Mouse (Mus musculus) CH12.LX (cell line): ENCODE results near the gene Zbed4. TPM values are rescaled to one million over a fixed set of nuclear protein-coding genes. Genes with fewer than 3 reads are reported as not detected.

Source experiments
- DNase-seq: peaks from one replicate; pipeline ENCODE4 v3.0.0-alpha.2; 2013; ENCODE audit errors: extremely low read depth
- H3K27ac ChIP-seq: 2 replicates; pipeline ENCODE4 v1.5.1; 2012; ENCODE audit warnings: low read depth, mild to moderate bottlenecking, control low read depth, moderate library complexity; ENCODE audit not compliant: insufficient read depth
- H3K27me3 ChIP-seq: replicated peaks from 2 replicates; pipeline ENCODE3; 2012; ENCODE audit warnings: inconsistent platforms
- H3K36me3 ChIP-seq, 2 experiments: replicated peaks in 1 of 2; 2 replicates each; pipeline versions ENCODE3 to v1.6.1; 2012; ENCODE audit warnings: inconsistent platforms in 1 of 2, low read length in 1 of 2, mild to moderate bottlenecking in 1 of 2, mixed read lengths in 1 of 2, moderate library complexity in 1 of 2; ENCODE audit not compliant: control insufficient read depth in 1 of 2, insufficient read depth in 1 of 2
- H3K4me1 ChIP-seq, 2 experiments: 2 replicates each; pipeline ENCODE4 v1.6.1; 2012; ENCODE audit warnings: inconsistent platforms in 1 of 2, moderate library complexity in 1 of 2; ENCODE audit not compliant: insufficient read depth in 2 of 2, control insufficient read depth in 1 of 2
- H3K4me2 ChIP-seq: 2 replicates; pipeline ENCODE4 v1.6.1; 2012; ENCODE audit warnings: low read depth, mild to moderate bottlenecking, control low read depth; ENCODE audit not compliant: poor library complexity, insufficient read depth, severe bottlenecking
- H3K4me3 ChIP-seq, 3 experiments: fragments of 150-350 bp in 1 of 3; sonication (generic) in 1 of 3; replicated peaks in 1 of 3; 2 replicates each; pipeline versions ENCODE3 to v1.5.1; 2011 to 2012; ENCODE audit warnings: low read depth in 2 of 3, low read length in 2 of 3, mild to moderate bottlenecking in 2 of 3, moderate library complexity in 2 of 3, control low read depth in 1 of 3, improper control_type of control experiment in 1 of 3, inconsistent platforms in 1 of 3, mixed read lengths in 1 of 3; ENCODE audit not compliant: poor library complexity in 1 of 3
- H3K79me2 ChIP-seq: replicated peaks from 2 replicates; pipeline ENCODE4 v1.6.1; 2012; ENCODE audit warnings: mild to moderate bottlenecking, moderate library complexity; ENCODE audit not compliant: control insufficient read depth, poor library complexity, insufficient read depth, severe bottlenecking; ENCODE audit errors: extremely low read depth
- H3K9ac ChIP-seq: 2 replicates; pipeline ENCODE4 v1.6.1; 2012; ENCODE audit warnings: low read depth, mild to moderate bottlenecking, control low read depth, moderate library complexity; ENCODE audit not compliant: insufficient read depth
- H3K9me3 ChIP-seq: replicated peaks from 2 replicates; pipeline ENCODE3; 2012; ENCODE audit warnings: low read length, inconsistent platforms, mixed read lengths
- CHD2 ChIP-seq: IDR thresholded peaks from 2 replicates; pipeline ENCODE4 v1.6.1; 2011; ENCODE audit warnings: low read length, improper control_type of control experiment
- JUND ChIP-seq: conservative IDR thresholded peaks from 2 replicates; pipeline ENCODE4 v1.6.1; 2011; ENCODE audit warnings: low read depth, low read length, improper control_type of control experiment
- MAX ChIP-seq: IDR thresholded peaks from 2 replicates; pipeline ENCODE4 v1.6.1; 2011; ENCODE audit warnings: low read length, improper control_type of control experiment
- MAZ ChIP-seq: IDR thresholded peaks from 2 replicates; pipeline ENCODE4 v1.6.1; 2012; ENCODE audit warnings: low read depth, mild to moderate bottlenecking, inconsistent platforms, low read length, improper control_type of control experiment, moderate library complexity
- MYC ChIP-seq: IDR thresholded peaks from 2 replicates; pipeline ENCODE4 v1.6.1; 2011; ENCODE audit warnings: low read depth, mild to moderate bottlenecking, improper control_type of control experiment, low read length
- NELFE ChIP-seq: IDR thresholded peaks from 2 replicates; pipeline ENCODE4 v1.6.1; 2011; ENCODE audit warnings: low read depth, low read length, improper control_type of control experiment
- NRF1 ChIP-seq: IDR thresholded peaks from 2 replicates; pipeline ENCODE4 v1.6.1; 2014; ENCODE audit warnings: low read depth, mild to moderate bottlenecking, inconsistent platforms, low read length, improper control_type of control experiment, moderate library complexity
- PAX5 ChIP-seq: IDR thresholded peaks from 2 replicates; pipeline ENCODE4 v1.6.1; 2012; ENCODE audit warnings: low read length, inconsistent platforms, mixed read lengths
- POLR2AphosphoS2 ChIP-seq: IDR thresholded peaks from 2 replicates; pipeline ENCODE4 v1.6.1; 2011; ENCODE audit warnings: low read depth, low read length, improper control_type of control experiment
- RCOR1 ChIP-seq: conservative IDR thresholded peaks from 2 replicates; pipeline ENCODE4 v1.6.1; 2012; ENCODE audit warnings: low read depth, mild to moderate bottlenecking, inconsistent platforms, low read length, improper control_type of control experiment
- TBP ChIP-seq: conservative IDR thresholded peaks from 2 replicates; pipeline ENCODE4 v1.6.1; 2011; ENCODE audit warnings: low read depth, low read length, improper control_type of control experiment
- TCF12 ChIP-seq: IDR thresholded peaks from 2 replicates; pipeline ENCODE4 v1.6.1; 2014; ENCODE audit warnings: low read depth, mild to moderate bottlenecking, inconsistent platforms, low read length, improper control_type of control experiment
- UBTF ChIP-seq: IDR thresholded peaks from 2 replicates; pipeline ENCODE4 v1.6.1; 2012; ENCODE audit warnings: low read depth, mild to moderate bottlenecking, inconsistent platforms, low read length, improper control_type of control experiment, moderate library complexity
- USF2 ChIP-seq: conservative IDR thresholded peaks from 2 replicates; pipeline ENCODE4 v1.6.1; 2011; ENCODE audit warnings: low read depth, low read length, improper control_type of control experiment
- ZC3H11A ChIP-seq: IDR thresholded peaks from 2 replicates; pipeline ENCODE4 v1.6.1; 2012; ENCODE audit warnings: low read depth, mild to moderate bottlenecking, inconsistent platforms, low read length, improper control_type of control experiment
- ZNF384 ChIP-seq: IDR thresholded peaks from 2 replicates; pipeline ENCODE4 v1.6.1; 2012; ENCODE audit warnings: low read depth, low read length, improper control_type of control experiment, inconsistent platforms
- dilution Hi-C: fragments of 300-500 bp; cut with MboI; formaldehyde crosslinking; loops from 2 replicates; pipeline ENCODE4 v1.14.3; 2020; ENCODE audit warnings: low sequenced_read_pairs; ENCODE audit not compliant: extremely low pct_unique_long_range_greater_than_20kb, extremely low pct_ligation_motif_present
- in situ Hi-C: fragments of 300-500 bp; cut with MboI; formaldehyde crosslinking; loops from 3 replicates; pipeline ENCODE4 v1.14.3; 2019; ENCODE audit warnings: low sequenced_read_pairs, low pct_ligation_motif_present, low pct_unique_long_range_greater_than_20kb, mixed read lengths
- polyA plus RNA-seq: library from polyadenylated mRNA; unstranded; fragments of >175 nt; gene quantifications from 2 replicates; pipeline ENCODE4 v1.2.1, GENCODE M21; 2012; ENCODE audit warnings: low read depth; ENCODE audit not compliant: insufficient read length
- total RNA-seq, 2 experiments: library from RNA; depleted of rRNA; stranded (reverse); fragments of 300-350 nt in 1 of 2; fragments of >200 nt in 1 of 2; gene quantifications; 2 replicates each; pipeline ENCODE4 v1.2.3; 2012 to 2014

The Zbed4 gene
- total and polyA plus RNA-seq, 3 experiments, result 11.0 to 16.7 (median 13.8) TPM

GRCm38 (mm10) chr15:88755761-88756160, 4.3 kb downstream of the Zbed4 start:
- Histone ChIP-seq H3K9ac (no peak overlapping the region), H3K4me1 (peaks cover 6 to 37% of the 10 kb centered on the region in 2 experiments), H3K9me3 (no peaks in the 10 kb centered on the region), H3K27ac (no peak overlapping the region), H3K27me3 (no peaks in the 10 kb centered on the region), H3K4me3 (no peak overlapping the region), H3K79me2 (peaks cover 14% of the 10 kb centered on the region), H3K36me3 (peaks cover 24 to 49% of the 10 kb centered on the region in 2 experiments), H3K4me2 (no peak overlapping the region)
- in situ Hi-C loops (no loop called here), dilution Hi-C loops (no loop called here)
- no peak for DNase-seq
- TF ChIP-seq UBTF (no peak), ZNF384 (no peak), MAZ (no peak), TCF12 (no peak), POLR2AphosphoS2 (no peak), RCOR1 (no peak), NELFE (no peak), MAX (no peak), TBP (no peak), CHD2 (no peak), USF2 (no peak), PAX5 (no peak), NRF1 (no peak), MYC (no peak)

GRCm38 (mm10) chr15:88758061-88758460, 6.6 kb downstream of the Zbed4 start:
- H3K4me3 ChIP-seq, result no peak overlapping the region
- in situ Hi-C loops, result no loop called here
- dilution Hi-C loops, result no loop called here
- H3K9me3 ChIP-seq, result no peaks in the 10 kb centered on the region
- H3K27ac ChIP-seq, result no peak overlapping the region
- DNase-seq, result no peak
- H3K36me3 ChIP-seq, result peaks cover 24 to 71% of the 10 kb centered on the region in 2 experiments
- TF ChIP-seq ZC3H11A, result no peak
- TF ChIP-seq JUND, result no peak
- no peak for TF ChIP-seq USF2
- no peak for TF ChIP-seq PAX5
- H3K27me3 ChIP-seq, result no peaks in the 10 kb centered on the region
- no peak overlapping the region for H3K9ac ChIP-seq
- no peak overlapping the region for H3K4me2 ChIP-seq
- H3K4me1 ChIP-seq, result peaks cover 6 to 34% of the 10 kb centered on the region in 2 experiments
- H3K79me2 ChIP-seq, result peaks cover 13% of the 10 kb centered on the region
